Comparison of ENCODE assay signal across 25 mouse cellular contexts in the genomic region with DNA sequence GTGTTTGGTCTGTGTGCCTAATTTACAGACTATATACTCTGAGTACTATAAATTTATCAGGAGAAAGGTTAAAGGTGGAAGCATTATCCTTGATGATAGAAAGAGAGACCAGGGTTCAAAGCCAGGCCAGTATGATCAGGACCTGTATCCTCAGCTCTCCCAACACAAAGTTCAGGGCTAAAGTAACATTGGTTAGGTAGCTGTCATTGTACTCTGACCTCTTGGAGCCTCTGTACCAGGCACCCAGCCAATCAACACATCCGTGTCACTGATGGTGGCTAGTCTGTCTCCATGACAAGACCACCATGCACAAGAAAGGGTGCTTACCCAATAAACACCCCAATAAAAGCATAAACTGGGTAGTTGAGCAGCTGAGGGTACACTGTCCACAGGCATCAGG. TPM values are rescaled to one million over a fixed set of nuclear protein-coding genes. Genes with fewer than 3 reads are reported as not detected.
"Had no signal": no experiment of that assay in that cellular context is flagged by ENCODE, and none has a peak within 500 bp of the region (broad histone marks: within the 10 kb centered on the region; RNA-seq: fewer than 3 reads in every experiment).

No protein-coding gene starts in this region.

- H3K4me2 ChIP-seq: heart, embryonic 11.5 days; heart, embryonic 13.5 days; heart, embryonic 15.5 days; hindbrain, embryonic 13.5 days; hindbrain, embryonic 15.5 days; intestine, embryonic 15.5 days; limb, embryonic 12.5 days had no signal

- ATAC-seq: forebrain, postnatal 0 days; inflammation-experienced regulatory T-cells, adult 6 months; intestine, embryonic 15.5 days; intestine, postnatal 0 days had no signal

- H3K27me3 ChIP-seq: heart, embryonic 15.5 days; hindbrain, embryonic 13.5 days; hindbrain, embryonic 15.5 days; intestine, embryonic 15.5 days; limb, embryonic 12.5 days had no signal

- H3K36me3 ChIP-seq: heart, embryonic 13.5 days; hindbrain, embryonic 15.5 days; intestine, embryonic 15.5 days; limb, embryonic 10.5 days; limb, embryonic 12.5 days had no signal

- H3K9me3 ChIP-seq: heart, embryonic 13.5 days; heart, embryonic 15.5 days; hindbrain, embryonic 13.5 days; hindbrain, embryonic 15.5 days; intestine, embryonic 15.5 days; limb, embryonic 10.5 days; limb, embryonic 12.5 days had no signal

- H3K27ac ChIP-seq: heart, adult 2 months; heart, embryonic 13.5 days; heart, embryonic 15.5 days; hindbrain, embryonic 13.5 days; hindbrain, embryonic 15.5 days; intestine, embryonic 15.5 days; kidney, postnatal 0 days; layer of hippocampus, adult 2 months; left cerebral cortex, adult 2 months; limb, embryonic 10.5 days; limb, embryonic 12.5 days; liver, embryonic 14.5 days had no signal

- H3K9ac ChIP-seq: forebrain, postnatal 0 days; heart, embryonic 13.5 days; heart, embryonic 15.5 days; hindbrain, embryonic 13.5 days; hindbrain, embryonic 15.5 days; intestine, embryonic 15.5 days; limb, embryonic 12.5 days; liver, embryonic 14.5 days had no signal

- H3K4me3 ChIP-seq: heart, adult 2 months; heart, embryonic 13.5 days; heart, embryonic 15.5 days; hindbrain, embryonic 13.5 days; hindbrain, embryonic 15.5 days; intestine, embryonic 15.5 days; layer of hippocampus, adult 2 months; left cerebral cortex, adult 2 months; limb, embryonic 10.5 days; limb, embryonic 12.5 days had no signal

- H3K4me1 ChIP-seq: heart, embryonic 13.5 days; heart, embryonic 15.5 days; hindbrain, embryonic 13.5 days; hindbrain, embryonic 15.5 days; intestine, embryonic 15.5 days; limb, embryonic 10.5 days; limb, embryonic 12.5 days had no signal

- DNase-seq: forebrain, postnatal 0 days; gastrocnemius, postnatal 14 days; gastrocnemius, postnatal 36 days; heart, adult 11 months; heart, adult 2 months; heart, postnatal 14 days; heart, postnatal 36 days; kidney, adult 18-20 months; kidney, postnatal 4 days; lung, adult 18-20 months had no signal

RNA-seq across cellular contexts. Expression of a gene that starts 17.6 kb away (rescaled TPM):
- total RNA-seq: hematopoietic stem cell, adult 5-6 weeks had no signal
- polyA plus RNA-seq: heart, embryonic 11.5 days; intestine, postnatal 0 days had no signal

RNA-seq across cellular contexts. Expression of a gene that starts 51.4 kb away (rescaled TPM):
- total RNA-seq: hematopoietic stem cell, adult 5-6 weeks had no signal
- polyA plus RNA-seq: inflammation-experienced regulatory T-cells, adult 6 months had no signal
